Mouse (Mus musculus): ENCODE measurements around the gene Insm2. TPM values are rescaled to one million over a fixed set of nuclear protein-coding genes. Genes with fewer than 3 reads are reported as not detected.
"Not testable (repeated sequence)": the region's sequence is repeated elsewhere in the genome, so short reads cannot be mapped to it uniquely, and the experiment has no call there.

Insm2 gene
- polyA plus RNA-seq (2012; rRNA removed): not detected in 2 replicates

GRCm38 (mm10) chr12:55598887-55599561 lies at the start of gene Insm2:
TSS of gene Insm2 (plus strand) at chr12:55599427.
- H3K4me3 ChIP-seq (ENCODE audit: extremely low read depth, insufficient read depth, insufficient read length): no peak within 1 kb of the TSS
- H3K27ac ChIP-seq (ENCODE audit: insufficient read depth, low read length): no peak within 1 kb of the TSS

GRCm38 (mm10) chr12:55554901-55555300 lies 44.3 kb upstream of the Insm2 start:
- not testable (repeated sequence) for H3K36me3 ChIP-seq (ENCODE audit: control insufficient read depth, insufficient read depth, low read length); H3K4me1 ChIP-seq (ENCODE audit: control insufficient read depth, insufficient read depth, insufficient read length); H3K27ac ChIP-seq (ENCODE audit: insufficient read depth, low read length); H3K4me3 ChIP-seq (ENCODE audit: extremely low read depth, insufficient read depth, insufficient read length); DNase-seq (ENCODE audit: low read depth in 1 of 2, low spot score in 2 of 2); H3K27me3 ChIP-seq (ENCODE audit: control insufficient read depth, insufficient read depth, low read length)
- 86% methylated on average over 6 of the region's 6 CpGs for WGBS

More at GRCm38 (mm10) chr12:55598887-55599561, at the start of gene Insm2:
- no peak for DNase-seq (ENCODE audit: low read depth in 1 of 2, low spot score in 2 of 2)
- Histone ChIP-seq H3K27me3 (ENCODE audit: control insufficient read depth, insufficient read depth, low read length) (peaks cover 18% of the 10 kb centered on the region), H3K4me1 (ENCODE audit: control insufficient read depth, insufficient read depth, insufficient read length) (peaks cover 14% of the 10 kb centered on the region; the same call in 1 of the 2 replicates), H3K36me3 (ENCODE audit: control insufficient read depth, insufficient read depth, low read length) (peaks cover 4% of the 10 kb centered on the region)
- WGBS: 3% methylated on average over 77 of the region's 77 CpGs
- TF ChIP-seq CTCF (IDR thresholded peaks at IDR 0.05; ENCODE audit: extremely low read depth, insufficient read depth, insufficient read length, insufficient replicate concordance) (no peak), POLR2A (IDR thresholded peaks at IDR 0.05; ENCODE audit: low read depth, low read length) (no peak)

GRCm38 (mm10) chr12:55557866-55558265 lies 41.4 kb upstream of the Insm2 start:
- H3K36me3 ChIP-seq (ENCODE audit: control insufficient read depth, insufficient read depth, low read length): no peaks in the 10 kb centered on the region
- TF ChIP-seq POLR2A (IDR thresholded peaks at IDR 0.05; ENCODE audit: low read depth, low read length) (no peak), CTCF (IDR thresholded peaks at IDR 0.05; ENCODE audit: extremely low read depth, insufficient read depth, insufficient read length, insufficient replicate concordance) (no peak)
- no peak for DNase-seq (ENCODE audit: low read depth in 1 of 2, low spot score in 2 of 2)
- 82% methylated on average over 6 of the region's 6 CpGs for WGBS
- H3K27me3 ChIP-seq (ENCODE audit: control insufficient read depth, insufficient read depth, low read length): no peaks in the 10 kb centered on the region
- H3K4me1 ChIP-seq (ENCODE audit: control insufficient read depth, insufficient read depth, insufficient read length): no peaks in the 10 kb centered on the region; the same call in 1 of the 2 replicates
- H3K27ac ChIP-seq (ENCODE audit: insufficient read depth, low read length): no peak overlapping the region
- H3K4me3 ChIP-seq (ENCODE audit: extremely low read depth, insufficient read depth, insufficient read length): no peak overlapping the region

GRCm38 (mm10) chr12:55559184-55559855 lies 39.9 kb upstream of the Insm2 start:
- no peak for DNase-seq (ENCODE audit: low read depth in 1 of 2, low spot score in 2 of 2)
- no peak overlapping the region for H3K27ac ChIP-seq (ENCODE audit: insufficient read depth, low read length)
- no peaks in the 10 kb centered on the region for H3K36me3 ChIP-seq (ENCODE audit: control insufficient read depth, insufficient read depth, low read length)
- H3K4me3 ChIP-seq (ENCODE audit: extremely low read depth, insufficient read depth, insufficient read length): no peak overlapping the region
- WGBS: 88% methylated on average over 12 of the region's 12 CpGs
- TF ChIP-seq POLR2A (IDR thresholded peaks at IDR 0.05; ENCODE audit: low read depth, low read length) (no peak), CTCF (IDR thresholded peaks at IDR 0.05; ENCODE audit: extremely low read depth, insufficient read depth, insufficient read length, insufficient replicate concordance) (no peak)
- H3K4me1 ChIP-seq (ENCODE audit: control insufficient read depth, insufficient read depth, insufficient read length): no peaks in the 10 kb centered on the region; the same call in 1 of the 2 replicates
- H3K27me3 ChIP-seq (ENCODE audit: control insufficient read depth, insufficient read depth, low read length): no peaks in the 10 kb centered on the region

GRCm38 (mm10) chr12:55560025-55560690 lies 39.1 kb upstream of the Insm2 start:
- Histone ChIP-seq H3K27ac (ENCODE audit: insufficient read depth, low read length) (no peak overlapping the region), H3K36me3 (ENCODE audit: control insufficient read depth, insufficient read depth, low read length) (no peaks in the 10 kb centered on the region), H3K4me1 (ENCODE audit: control insufficient read depth, insufficient read depth, insufficient read length) (no peaks in the 10 kb centered on the region; the same call in 1 of the 2 replicates), H3K27me3 (ENCODE audit: control insufficient read depth, insufficient read depth, low read length) (no peaks in the 10 kb centered on the region), H3K4me3 (ENCODE audit: extremely low read depth, insufficient read depth, insufficient read length) (peak overlapping the region; percentile 42)
- 10% methylated on average over 19 of the region's 19 CpGs for WGBS
- TF ChIP-seq CTCF (IDR thresholded peaks at IDR 0.05; ENCODE audit: extremely low read depth, insufficient read depth, insufficient read length, insufficient replicate concordance) (no peak), POLR2A (IDR thresholded peaks at IDR 0.05; ENCODE audit: low read depth, low read length) (no peak)
- no peak for DNase-seq (ENCODE audit: low read depth in 1 of 2, low spot score in 2 of 2)

- Histone ChIP-seq H3K27me3 (ENCODE audit: control insufficient read depth, insufficient read depth, low read length) (no peaks in the 10 kb centered on the region), H3K27ac (ENCODE audit: insufficient read depth, low read length) (no peak overlapping the region), H3K4me3 (ENCODE audit: extremely low read depth, insufficient read depth, insufficient read length) (no peak overlapping the region), H3K4me1 (ENCODE audit: control insufficient read depth, insufficient read depth, insufficient read length) (no peaks in the 10 kb centered on the region; the same call in 1 of the 2 replicates), H3K36me3 (ENCODE audit: control insufficient read depth, insufficient read depth, low read length) (no peaks in the 10 kb centered on the region)
- WGBS: 88% methylated on average over 3 of the region's 3 CpGs
- DNase-seq (ENCODE audit: low read depth in 1 of 2, low spot score in 2 of 2): no peak
- TF ChIP-seq POLR2A (IDR thresholded peaks at IDR 0.05; ENCODE audit: low read depth, low read length) (no peak), CTCF (IDR thresholded peaks at IDR 0.05; ENCODE audit: extremely low read depth, insufficient read depth, insufficient read length, insufficient replicate concordance) (no peak)
These were observed 35.5 kb upstream of the Insm2 start for GRCm38 (mm10) chr12:55563742-55564141.

Measured in spleen, adult 2 months (tissue).